Mouse (Mus musculus): ENCODE measurements around the gene Cox8a.

The Cox8a gene

GRCm38 (mm10) chr19:7217162-7217925, at the start of gene Cox8a:
Gene Cox8a (minus strand): TSS chr19:7217616.
- DNase-seq (ENCODE audit: low spot score) = peak; percentile 91

- DNase-seq (ENCODE audit: low spot score) = no peak
Observed at GRCm38 (mm10) chr19:7266421-7266831, 49.0 kb upstream of the Cox8a start.

- no peak for DNase-seq (ENCODE audit: low spot score)
Observed at GRCm38 (mm10) chr19:7265478-7266191, 48.2 kb upstream of the Cox8a start.

- no peak for DNase-seq (ENCODE audit: low spot score)
Observed at GRCm38 (mm10) chr19:7264766-7265331, 47.4 kb upstream of the Cox8a start.

- DNase-seq (ENCODE audit: low spot score) = peak; percentile 65
Observed at GRCm38 (mm10) chr19:7264088-7264765, 46.8 kb upstream of the Cox8a start.

- DNase-seq (ENCODE audit: low spot score) = no peak
Observed at GRCm38 (mm10) chr19:7262592-7262991, 45.2 kb upstream of the Cox8a start.

GRCm38 (mm10) chr19:7261964-7262363, 44.5 kb upstream of the Cox8a start:
- DNase-seq (ENCODE audit: low spot score) = no peak

GRCm38 (mm10) chr19:7261476-7261875, 44.1 kb upstream of the Cox8a start:
- no peak for DNase-seq (ENCODE audit: low spot score)

- DNase-seq (ENCODE audit: low spot score) = no peak
Observed at GRCm38 (mm10) chr19:7257881-7258280, 40.5 kb upstream of the Cox8a start.

GRCm38 (mm10) chr19:7246021-7246420, 28.6 kb upstream of the Cox8a start:
- no peak for DNase-seq (ENCODE audit: low spot score)

- peak; percentile 88 for DNase-seq (ENCODE audit: low spot score)
Observed at GRCm38 (mm10) chr19:7240782-7241690, 23.6 kb upstream of the Cox8a start, which contains the start of gene Naa40. Gene Naa40 (minus strand): TSS chr19:7241183.

GRCm38 (mm10) chr19:7240291-7240690, 22.9 kb upstream of the Cox8a start:
- peak; percentile 31 for DNase-seq (ENCODE audit: low spot score)

- no peak for DNase-seq (ENCODE audit: low spot score)
Observed at GRCm38 (mm10) chr19:7239574-7239973, 22.2 kb upstream of the Cox8a start.

- no peak for DNase-seq (ENCODE audit: low spot score)
Observed at GRCm38 (mm10) chr19:7236742-7237141, 19.3 kb upstream of the Cox8a start.

GRCm38 (mm10) chr19:7236011-7236410, 18.6 kb upstream of the Cox8a start:
- no peak for DNase-seq (ENCODE audit: low spot score)

GRCm38 (mm10) chr19:7235461-7235860, 18.0 kb upstream of the Cox8a start:
- no peak for DNase-seq (ENCODE audit: low spot score)

GRCm38 (mm10) chr19:7234537-7235221, 17.3 kb upstream of the Cox8a start:
- DNase-seq (ENCODE audit: low spot score) = peak; percentile 57

GRCm38 (mm10) chr19:7226511-7226914, 9.1 kb upstream of the Cox8a start:
- no peak for DNase-seq (ENCODE audit: low spot score)

GRCm38 (mm10) chr19:7225096-7225690, 7.8 kb upstream of the Cox8a start:
- no peak for DNase-seq (ENCODE audit: low spot score)

GRCm38 (mm10) chr19:7224253-7224652, 6.8 kb upstream of the Cox8a start:
- DNase-seq (ENCODE audit: low spot score) = no peak
